Mouse (Mus musculus): ENCODE data around the gene Gm21698.
"Not testable (repeated sequence)": the region's sequence is repeated elsewhere in the genome, so short reads cannot be mapped to it uniquely, and the experiment has no call there.

The Gm21698 gene

DNA sequence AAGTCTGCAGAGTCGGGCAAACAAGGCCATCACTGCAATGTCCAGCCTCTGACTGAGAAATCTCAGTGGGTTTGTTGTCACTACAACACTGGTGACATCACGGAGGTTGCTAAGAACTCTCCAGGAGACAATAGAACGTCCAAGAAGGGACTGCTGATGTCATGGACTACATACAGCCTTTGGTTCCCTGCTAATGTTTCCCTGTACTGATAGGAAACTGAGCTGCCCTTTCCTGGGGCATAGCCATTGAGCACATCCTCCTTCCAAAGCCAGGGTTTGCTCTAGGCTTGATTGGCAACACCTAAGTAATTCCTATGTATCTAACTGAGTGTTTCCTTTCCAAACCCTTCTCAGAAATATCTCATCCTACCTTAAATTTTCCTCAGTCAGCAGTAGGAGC, at the start of gene Gm21698:
Gene Gm21698, minus strand, starts transcription at position 101 of the 400 bp plus-strand sequence.
- DNase-seq (ENCODE audit: inconsistent ontology term): not testable (repeated sequence)

- DNase-seq (ENCODE audit: inconsistent ontology term): not testable (repeated sequence)
These were observed 34.4 kb upstream of the Gm21698 start, which contains the start of gene Gm5862 for GRCm38 (mm10) chr5:26022816-26023215. TSS of gene Gm5862 (minus strand) at chr5:26022916.

DNA sequence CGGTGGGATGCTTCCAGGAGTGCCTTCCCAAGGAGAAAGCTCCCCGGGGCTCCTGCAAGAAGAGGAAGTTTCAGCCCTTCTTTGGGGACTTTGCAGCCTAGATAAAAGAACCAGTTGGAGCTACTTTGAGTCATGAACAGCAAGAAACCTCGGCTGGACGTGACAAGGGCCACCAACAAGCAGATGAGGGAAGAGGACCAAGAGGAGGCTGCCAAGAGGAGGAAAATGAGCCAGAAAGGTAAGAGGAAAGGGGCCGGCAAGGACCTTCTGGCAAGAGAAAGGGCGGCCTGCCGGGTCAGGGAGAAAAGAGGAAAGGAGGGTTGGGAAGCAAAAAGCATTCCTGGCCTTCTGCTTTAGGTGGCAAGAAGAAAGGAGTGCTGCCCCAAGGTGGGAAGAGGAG, 19.2 kb upstream of the Gm21698 start:
- DNase-seq (ENCODE audit: inconsistent ontology term): not testable (repeated sequence)

DNA sequence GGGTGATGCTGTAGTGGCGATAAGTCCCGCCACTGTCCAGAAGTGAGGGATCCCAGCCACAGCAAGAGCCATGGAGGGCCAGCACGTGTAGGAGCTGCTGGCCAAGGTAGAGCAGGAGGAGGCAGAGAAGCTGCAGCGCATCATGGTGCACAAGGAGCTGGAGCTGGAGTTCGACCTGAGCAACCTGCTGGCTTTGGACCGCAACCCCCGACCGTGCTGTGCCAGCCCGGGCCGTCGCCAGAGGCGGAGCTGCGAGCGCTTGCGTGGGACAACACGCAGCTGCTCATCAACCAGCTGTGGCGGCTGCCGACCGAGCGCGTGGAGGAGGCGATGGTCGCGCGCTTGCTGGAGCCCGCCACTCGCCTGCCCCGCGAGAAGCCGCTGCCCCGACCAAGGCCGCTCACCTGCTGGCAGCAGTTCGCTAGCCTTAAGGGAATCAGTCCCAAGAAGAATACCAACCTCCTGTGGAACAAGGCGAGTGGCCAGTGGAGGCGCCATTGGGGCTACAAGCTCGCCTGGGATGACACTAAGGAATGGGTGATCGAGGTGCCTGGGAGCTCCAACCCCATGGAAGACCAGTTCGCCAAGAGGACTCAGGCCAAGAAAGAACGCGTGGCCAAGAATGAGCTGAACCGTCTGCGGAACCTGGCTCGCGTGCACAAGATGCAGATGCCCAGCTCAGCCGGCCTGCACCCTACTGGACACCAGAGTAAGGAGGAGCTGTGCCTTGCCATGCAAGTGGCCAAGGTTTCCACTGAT, 18.7 kb upstream of the Gm21698 start:
- peak; percentile 29 for DNase-seq (ENCODE audit: inconsistent ontology term)

DNA sequence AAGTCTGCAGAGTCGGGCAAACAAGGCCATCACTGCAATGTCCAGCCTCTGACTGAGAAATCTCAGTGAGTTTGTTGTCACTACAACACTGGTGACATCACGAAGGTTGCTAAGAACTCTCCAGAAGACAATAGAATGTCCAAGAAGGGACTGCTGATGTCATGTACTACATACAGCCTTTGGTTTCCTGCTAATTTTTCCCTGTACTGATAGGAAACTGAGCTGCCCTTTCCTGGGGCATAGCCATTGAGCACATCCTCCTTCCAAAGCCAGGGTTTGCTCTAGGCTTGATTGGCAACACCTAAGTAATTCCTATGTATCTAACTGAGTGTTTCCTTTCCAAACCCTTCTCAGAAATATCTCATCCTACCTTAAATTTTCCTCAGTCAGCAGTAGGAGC, 16.2 kb upstream of the Gm21698 start, which contains the start of gene Gm1979:
Gene Gm1979, minus strand, starts transcription at position 101 of the 400 bp plus-strand sequence.
- DNase-seq (ENCODE audit: inconsistent ontology term): not testable (repeated sequence)

DNA sequence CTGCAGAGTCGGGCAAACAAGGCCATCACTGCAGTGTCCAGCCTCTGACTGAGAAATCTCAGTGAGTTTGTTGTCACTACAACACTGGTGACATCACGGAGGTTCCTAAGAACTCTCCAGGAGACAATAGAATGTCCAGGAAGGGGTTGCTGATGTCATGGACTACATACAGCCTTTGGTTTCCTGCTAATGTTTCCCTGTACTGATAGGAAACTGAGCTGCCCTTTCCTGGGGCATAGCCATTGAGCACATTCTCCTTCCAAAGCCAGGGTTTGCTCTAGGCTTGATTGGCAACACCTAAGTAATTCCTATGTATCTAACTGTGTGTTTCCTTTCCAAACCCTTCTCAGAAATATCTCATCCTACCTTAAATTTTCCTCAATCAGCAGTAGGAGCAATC, 15.9 kb downstream of the Gm21698 start, which contains the start of gene Gm21680:
Gene Gm21680, minus strand, starts transcription at position 101 of the 400 bp plus-strand sequence.
- not testable (repeated sequence) for DNase-seq (ENCODE audit: inconsistent ontology term)

DNA sequence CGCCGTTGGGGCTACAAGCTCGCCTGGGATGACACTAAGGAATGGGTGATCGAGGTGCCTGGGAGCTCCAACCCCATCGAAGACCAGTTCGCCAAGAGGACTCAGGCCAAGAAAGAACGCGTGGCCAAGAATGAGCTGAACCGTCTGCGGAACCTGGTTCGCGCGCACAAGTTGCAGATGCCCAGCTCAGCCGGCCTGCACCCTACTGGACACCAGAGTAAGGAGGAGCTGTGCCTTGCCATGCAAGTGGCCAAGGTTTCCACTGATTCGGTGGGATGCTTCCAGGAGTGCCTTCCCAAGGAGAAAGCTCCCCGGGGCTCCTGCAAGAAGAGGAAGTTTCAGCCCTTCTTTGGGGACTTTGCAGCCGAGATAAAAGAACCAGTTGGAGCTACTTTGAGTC, 31.4 kb downstream of the Gm21698 start:
- DNase-seq (ENCODE audit: inconsistent ontology term): not testable (repeated sequence)

GRCm38 (mm10) chr5:25956611-25957010, 31.8 kb downstream of the Gm21698 start:
- not testable (repeated sequence) for DNase-seq (ENCODE audit: inconsistent ontology term)

GRCm38 (mm10) chr5:25954317-25954716, 34.1 kb downstream of the Gm21698 start, which contains the start of gene Gm21671:
TSS of gene Gm21671 (minus strand) at chr5:25954417.
- DNase-seq (ENCODE audit: inconsistent ontology term): not testable (repeated sequence)

DNA sequence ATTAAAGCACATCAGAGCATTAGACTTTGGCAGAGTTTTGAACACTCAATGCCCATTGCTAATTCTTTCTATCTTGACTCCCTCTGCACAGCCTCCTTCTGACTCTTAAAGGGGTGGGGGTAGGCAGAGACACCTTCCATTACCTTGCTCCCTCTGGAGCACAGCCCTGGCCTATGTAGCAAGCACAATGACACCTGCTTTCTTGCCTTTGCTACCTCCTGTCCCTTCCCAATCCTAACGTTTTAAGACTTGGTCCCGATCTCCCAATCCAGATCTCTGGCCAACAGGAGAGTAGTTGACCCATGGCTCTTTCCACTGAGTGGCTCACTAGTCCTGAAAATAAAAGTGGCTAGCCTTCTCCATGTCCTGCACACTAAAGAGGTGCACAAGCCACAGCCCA, 43.1 kb downstream of the Gm21698 start:
- DNase-seq (ENCODE audit: inconsistent ontology term): not testable (repeated sequence)

GRCm38 (mm10) chr5:25942281-25942680, 46.2 kb downstream of the Gm21698 start, which contains the start of gene Gm21663:
TSS of gene Gm21663 (minus strand) at chr5:25942381.
- not testable (repeated sequence) for DNase-seq (ENCODE audit: inconsistent ontology term)
